Mouse (Mus musculus) heart, embryonic 11.5 days (tissue): Measurements from ENCODE around the gene Chic1. TPM values are rescaled to one million over a fixed set of nuclear protein-coding genes. Genes with fewer than 3 reads are reported as not detected.

Experiments used
- ATAC-seq: fragments of 200-750 bp; cut with Nextera tagmentation; replicated peaks from 2 replicates; pipeline ENCODE4 v1.8.0; 2017; ENCODE audit warnings: moderate library complexity; ENCODE audit not compliant: insufficient number of reproducible peaks, low FRiP score, low TSS enrichment
- H3K27ac ChIP-seq: fragments of 300-500 bp; sonication (generic); 2 replicates; pipeline ENCODE4 v1.5.1; 2014; ENCODE audit warnings: mild to moderate bottlenecking, low read depth, low read length
- H3K27me3 ChIP-seq: fragments of 300-500 bp; sonication (generic); 2 replicates; pipeline ENCODE4 v1.6.1; 2014; ENCODE audit warnings: mild to moderate bottlenecking, low read length, mixed read lengths; ENCODE audit not compliant: control insufficient read depth, insufficient read depth
- H3K36me3 ChIP-seq: fragments of 300-500 bp; sonication (generic); 2 replicates; pipeline ENCODE4 v1.6.1; 2014; ENCODE audit warnings: mild to moderate bottlenecking, low read length, moderate library complexity, mixed read lengths; ENCODE audit not compliant: control insufficient read depth, insufficient read depth
- H3K4me1 ChIP-seq: fragments of 300-500 bp; sonication (generic); 2 replicates; pipeline ENCODE4 v1.6.1; 2014; ENCODE audit warnings: low read length; ENCODE audit not compliant: control insufficient read depth, insufficient read depth
- H3K4me2 ChIP-seq: fragments of 300-500 bp; sonication (generic); 2 replicates; pipeline ENCODE4 v1.6.1; 2014; ENCODE audit warnings: mild to moderate bottlenecking, moderate library complexity
- H3K4me3 ChIP-seq: fragments of 300-500 bp; sonication (generic); 2 replicates; pipeline ENCODE4 v1.5.1; 2014; ENCODE audit warnings: low read depth, low read length
- H3K9ac ChIP-seq: fragments of 300-500 bp; sonication (generic); 2 replicates; pipeline ENCODE4 v1.6.1; 2014; ENCODE audit warnings: mild to moderate bottlenecking, low read depth, low read length, moderate library complexity
- H3K9me3 ChIP-seq: fragments of 300-500 bp; sonication (generic); replicated peaks from 2 replicates; pipeline ENCODE4 v1.6.1; 2016; ENCODE audit warnings: low read length; ENCODE audit not compliant: control insufficient read depth
- WGBS: fragments of 180-500 bp; shearing (Covaris S2); extraction: QIAGEN DNeasy Blood & Tissue Kit; methylation state at CpG from one replicate; pipeline ENCODE4 v1.1.7; 2014; ENCODE audit not compliant: insufficient replicate concordance; 5-methylcytosine and 5-hydroxymethylcytosine counted together
- polyA plus RNA-seq: library from polyadenylated mRNA; unstranded; fragments of >200 nt; fragmentation: Nextera tagmentation; extraction: Ambion mirVana; gene quantifications from 2 replicates; pipeline ENCODE4 v1.2.1, GENCODE M21; 2014

The Chic1 gene
- polyA plus RNA-seq, 1 experiment from 2014 or later, result 3.9 TPM

DNA sequence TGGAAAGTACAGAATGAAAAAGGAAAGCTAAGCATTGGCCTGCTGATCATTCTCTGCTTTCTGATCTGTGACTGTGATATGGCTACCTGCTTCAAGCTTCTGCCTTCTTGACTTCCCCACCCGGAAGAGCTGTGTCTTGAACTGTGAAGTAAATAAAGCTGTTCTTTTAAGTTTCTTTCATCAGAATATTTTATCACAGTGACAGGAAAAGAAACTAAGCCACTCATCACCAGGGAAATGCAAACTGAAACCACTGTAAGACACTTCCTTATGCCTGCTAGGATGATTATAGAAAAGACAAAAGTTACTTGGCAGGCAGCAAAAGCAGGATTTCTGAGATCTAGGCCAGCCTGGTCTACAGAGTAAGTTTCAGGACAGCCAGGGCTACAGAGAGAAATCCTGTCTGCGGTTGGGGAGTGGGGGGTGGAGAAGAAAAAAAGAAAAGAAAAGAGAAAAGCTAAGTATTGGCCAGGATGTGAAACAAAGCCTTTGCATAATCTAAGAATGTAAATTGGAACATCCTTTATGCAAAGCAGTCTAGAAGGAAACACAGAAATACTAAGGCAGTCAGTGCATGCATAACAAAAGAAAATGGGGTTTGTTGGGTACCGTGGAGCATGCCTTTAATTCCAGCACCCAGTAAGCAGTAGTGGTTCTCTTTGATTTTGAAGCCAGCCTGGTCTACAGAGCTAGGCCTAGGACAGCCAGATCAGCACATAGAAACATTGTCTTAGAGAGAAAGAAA is 14.7 kb upstream of the Chic1 start:
- H3K4me3 ChIP-seq, result no peak overlapping the region
- no peak overlapping the region for H3K27ac ChIP-seq
- no peaks in the 10 kb centered on the region for H3K9me3 ChIP-seq
- no peak for ATAC-seq
- no peaks in the 10 kb centered on the region for H3K4me1 ChIP-seq
- H3K4me2 ChIP-seq, result no peak overlapping the region
- WGBS, result 56% methylated on average over 3 of the region's 3 CpGs
- no peak overlapping the region for H3K9ac ChIP-seq
- H3K36me3 ChIP-seq, result no peaks in the 10 kb centered on the region
- H3K27me3 ChIP-seq, result no peaks in the 10 kb centered on the region; the same call in 1 of the 2 replicates

DNA sequence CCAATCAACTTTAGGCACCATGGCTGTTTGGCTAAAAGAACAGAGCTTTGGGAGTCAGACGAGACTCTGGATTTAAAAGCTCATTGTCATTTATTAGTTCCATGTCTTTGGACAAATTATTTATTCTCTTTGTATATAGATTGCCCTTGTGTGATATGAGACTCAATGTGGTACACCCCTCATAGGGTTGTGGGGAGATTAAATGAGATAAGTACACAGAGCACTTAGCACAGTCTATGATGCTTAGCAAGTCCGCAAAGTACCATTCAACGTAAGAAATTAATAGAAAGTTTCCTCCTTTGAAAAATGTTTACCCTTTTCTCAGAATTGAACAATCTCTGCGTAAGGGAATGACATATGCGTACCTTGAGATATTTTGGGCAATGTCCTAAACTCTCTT is 492 bp upstream of the Chic1 start:
- peaks cover 26% of the 10 kb centered on the region for H3K27me3 ChIP-seq

DNA sequence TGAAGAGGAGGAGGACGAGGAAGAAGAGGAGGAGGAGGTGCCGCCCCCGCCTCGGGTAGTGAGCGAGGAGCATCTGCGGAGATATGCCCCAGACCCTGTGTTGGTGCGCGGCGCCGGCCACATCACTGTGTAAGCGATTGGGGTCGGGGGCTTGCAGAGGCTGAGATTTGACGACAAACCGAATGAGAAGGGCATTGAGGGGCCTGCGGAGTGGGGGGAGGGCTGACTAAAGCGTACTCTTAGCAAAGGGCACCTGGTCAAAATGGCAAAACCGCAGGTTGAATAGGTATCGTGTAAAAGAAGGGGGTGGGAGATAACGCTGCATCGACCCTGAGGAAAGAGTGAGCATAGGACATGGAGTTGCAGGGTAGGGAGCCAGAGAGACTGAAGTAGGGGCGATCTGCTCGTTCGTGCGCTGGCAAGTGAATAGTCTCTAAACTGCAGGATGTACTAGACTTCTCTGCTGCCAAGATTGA is 523 bp downstream of the Chic1 start:
- no peak overlapping the region for H3K27ac ChIP-seq
- H3K27me3 ChIP-seq, result peaks cover 23% of the 10 kb centered on the region
- H3K9ac ChIP-seq, result peak overlapping the region; percentile 70
- ATAC-seq, result no peak
- no peaks in the 10 kb centered on the region for H3K36me3 ChIP-seq
- no peaks in the 10 kb centered on the region for H3K4me1 ChIP-seq
- 11% methylated on average over 24 of the region's 24 CpGs for WGBS
- no peaks in the 10 kb centered on the region for H3K9me3 ChIP-seq
- H3K4me2 ChIP-seq, result peak overlapping the region; percentile 64
- H3K4me3 ChIP-seq, result peak overlapping the region; percentile 59

More for the DNA sequence above, 492 bp upstream of the Chic1 start:
- Histone ChIP-seq H3K4me1 (no peaks in the 10 kb centered on the region), H3K9me3 (no peaks in the 10 kb centered on the region), H3K4me2 (peak overlapping the region; percentile 64), H3K9ac (no peak overlapping the region), H3K27ac (no peak overlapping the region), H3K4me3 (peak overlapping the region; percentile 59), H3K36me3 (no peaks in the 10 kb centered on the region)
- ATAC-seq, result no peak
- whole genome bisulfite sequencing, result 49% methylated on average over 5 of the region's 5 CpGs

DNA sequence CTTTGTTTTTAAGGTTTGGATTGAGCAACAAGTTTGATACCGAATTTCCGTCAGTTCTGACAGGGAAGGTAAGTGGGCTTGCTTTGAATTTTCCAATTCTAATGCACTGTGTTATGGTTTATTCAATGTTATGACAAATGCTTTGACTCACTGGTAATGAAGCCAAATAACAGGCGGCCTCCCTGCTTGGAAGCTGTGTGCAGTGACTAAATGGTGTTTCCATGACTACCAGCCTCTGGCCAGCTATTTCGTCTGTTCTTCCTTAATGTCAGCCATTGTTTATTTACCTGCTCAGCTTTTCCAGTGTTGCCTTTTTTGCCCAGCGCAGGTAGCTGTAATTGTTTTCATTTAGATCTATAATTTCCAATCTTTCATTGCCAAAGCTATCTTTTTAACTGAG is 9.9 kb downstream of the Chic1 start:
- no peak overlapping the region for H3K27ac ChIP-seq
- no peak overlapping the region for H3K9ac ChIP-seq
- 65% methylated on average over 5 of the region's 5 CpGs for WGBS
- no peak overlapping the region for H3K4me3 ChIP-seq
- no peak overlapping the region for H3K4me2 ChIP-seq
- H3K27me3 ChIP-seq, result peaks cover 2% of the 10 kb centered on the region; the same call in 1 of the 2 replicates
- H3K36me3 ChIP-seq, result no peaks in the 10 kb centered on the region
- H3K9me3 ChIP-seq, result no peaks in the 10 kb centered on the region
- no peaks in the 10 kb centered on the region for H3K4me1 ChIP-seq
- ATAC-seq, result no peak

DNA sequence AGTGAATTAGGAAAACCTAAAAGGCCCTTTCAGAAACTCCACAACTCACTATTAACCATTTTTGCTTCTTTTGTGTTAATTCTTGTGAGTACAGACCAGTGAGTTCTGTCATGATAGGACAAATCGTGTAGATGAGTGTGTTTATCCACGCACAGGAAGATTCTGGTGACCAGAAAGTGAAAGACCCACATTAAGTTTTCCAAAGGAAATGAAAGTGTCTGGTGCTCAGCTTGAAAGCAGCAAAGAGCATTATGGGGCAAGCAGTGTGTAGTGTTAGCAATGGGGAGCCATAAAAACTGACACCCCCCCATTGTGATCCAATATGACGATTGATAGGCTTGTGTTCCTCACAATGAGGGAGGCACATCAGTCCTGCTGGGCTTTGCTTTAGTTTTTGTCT is 12.4 kb downstream of the Chic1 start:
- peaks cover 2% of the 10 kb centered on the region; the same call in 1 of the 2 replicates for H3K27me3 ChIP-seq
- no peaks in the 10 kb centered on the region for H3K9me3 ChIP-seq
- no peak overlapping the region for H3K27ac ChIP-seq
- no peaks in the 10 kb centered on the region for H3K4me1 ChIP-seq
- H3K4me3 ChIP-seq, result no peak overlapping the region
- no peaks in the 10 kb centered on the region for H3K36me3 ChIP-seq
- H3K4me2 ChIP-seq, result no peak overlapping the region
- 77% methylated on average over 3 of the region's 3 CpGs for WGBS
- H3K9ac ChIP-seq, result no peak overlapping the region
- no peak for ATAC-seq

DNA sequence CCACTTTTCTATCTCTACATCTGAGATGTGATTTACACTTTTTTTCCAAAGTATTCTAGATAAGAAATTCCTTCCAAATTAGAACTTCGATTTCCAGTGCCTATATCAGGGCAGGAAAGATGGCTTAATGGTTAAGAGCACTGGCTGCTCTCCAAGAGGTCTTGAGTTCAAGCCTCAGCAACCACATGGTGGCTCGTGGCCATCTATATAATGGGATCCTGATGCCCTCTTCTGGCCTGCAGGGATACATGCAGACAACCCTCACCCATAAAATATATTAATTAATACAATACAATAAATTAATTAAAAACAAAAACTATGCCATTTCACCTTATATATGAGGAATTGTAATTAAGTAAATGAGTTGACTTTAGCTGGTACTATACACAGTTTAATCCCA is 14.9 kb downstream of the Chic1 start:
- Histone ChIP-seq H3K4me1 (no peaks in the 10 kb centered on the region), H3K27ac (no peak overlapping the region), H3K36me3 (no peaks in the 10 kb centered on the region), H3K27me3 (peaks cover 4% of the 10 kb centered on the region; the same call in 1 of the 2 replicates), H3K4me2 (no peak overlapping the region), H3K4me3 (no peak overlapping the region), H3K9ac (no peak overlapping the region), H3K9me3 (no peaks in the 10 kb centered on the region)
- WGBS, result 65% methylated on average over 2 of the region's 2 CpGs
- no peak for ATAC-seq

DNA sequence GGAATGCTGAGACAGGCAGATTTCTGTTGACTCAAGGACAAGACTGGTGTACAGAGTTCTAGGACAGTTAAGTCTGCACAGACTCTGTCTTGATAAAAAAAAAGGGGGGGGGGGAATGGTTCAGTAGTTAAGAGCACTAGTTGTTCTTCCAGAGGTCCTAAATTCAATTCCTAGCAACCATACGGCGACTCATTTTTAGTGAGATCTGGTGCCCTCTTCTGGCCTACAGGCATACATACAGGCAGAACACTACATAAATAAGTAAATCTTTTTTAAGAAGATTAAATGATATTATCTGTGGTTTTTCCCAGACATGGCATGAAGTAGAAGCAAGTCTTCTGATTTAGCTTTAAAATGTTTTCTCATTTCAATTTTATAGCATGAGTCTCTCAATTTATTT is 15.4 kb downstream of the Chic1 start:
- H3K9ac ChIP-seq, result no peak overlapping the region
- H3K27ac ChIP-seq, result no peak overlapping the region
- WGBS, result 60% methylated on average over 2 of the region's 2 CpGs
- no peak for ATAC-seq
- no peaks in the 10 kb centered on the region for H3K9me3 ChIP-seq
- 0 out of 2 replicates have a peak, but pooled peaks cover 3% of the 10 kb centered on the region for H3K27me3 ChIP-seq
- H3K4me3 ChIP-seq, result no peak overlapping the region
- H3K36me3 ChIP-seq, result no peaks in the 10 kb centered on the region
- no peak overlapping the region for H3K4me2 ChIP-seq
- no peaks in the 10 kb centered on the region for H3K4me1 ChIP-seq

DNA sequence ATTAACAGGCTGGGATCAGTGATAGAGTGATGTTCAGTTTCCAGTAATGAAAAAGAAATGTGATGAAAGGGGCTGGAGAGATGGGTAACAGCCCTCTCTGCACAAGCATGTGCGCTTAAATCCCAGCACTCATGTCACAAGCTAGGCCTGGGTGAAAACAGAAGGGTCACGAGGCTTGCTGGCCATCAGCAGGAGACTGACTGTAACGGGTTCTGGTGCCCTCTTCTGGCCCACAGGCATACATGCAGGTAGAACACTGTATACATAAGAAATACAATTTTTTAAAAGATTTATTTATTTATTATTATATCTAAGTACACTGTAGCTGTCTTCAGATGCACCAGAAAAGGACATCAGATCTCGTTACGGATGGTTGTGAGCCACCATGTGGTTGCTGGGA is 18.0 kb downstream of the Chic1 start:
- Histone ChIP-seq H3K36me3 (no peaks in the 10 kb centered on the region), H3K4me3 (no peak overlapping the region), H3K9me3 (no peaks in the 10 kb centered on the region), H3K27me3 (0 out of 2 replicates have a peak, but pooled peaks cover 3% of the 10 kb centered on the region), H3K4me2 (no peak overlapping the region), H3K4me1 (no peaks in the 10 kb centered on the region), H3K9ac (no peak overlapping the region), H3K27ac (no peak overlapping the region)
- WGBS, result 62% methylated on average over 5 of the region's 5 CpGs
- ATAC-seq, result no peak

DNA sequence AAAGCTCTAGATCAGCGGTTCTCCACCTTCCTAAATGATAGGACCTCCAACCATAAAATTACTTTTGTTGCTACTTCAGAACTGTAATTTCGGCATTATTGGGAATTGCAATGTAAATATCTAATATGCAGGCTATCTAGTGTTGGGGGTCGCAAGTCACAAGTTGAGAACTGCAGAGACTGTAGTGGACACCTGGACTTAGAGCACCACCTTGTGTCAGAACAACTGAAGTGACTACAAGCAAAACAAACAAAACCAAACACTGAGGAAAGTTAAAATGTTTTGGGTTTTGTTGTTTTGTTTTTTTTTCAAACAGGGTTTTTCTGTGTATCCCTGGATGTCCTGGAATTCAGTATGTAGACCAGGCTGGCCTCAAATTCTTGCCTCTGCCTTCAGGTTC is 28.3 kb downstream of the Chic1 start:
- H3K4me3 ChIP-seq, result no peak overlapping the region

More for the DNA sequence above, 28.3 kb downstream of the Chic1 start:
- Histone ChIP-seq H3K27me3 (peaks cover 15% of the 10 kb centered on the region), H3K9ac (no peak overlapping the region), H3K4me2 (no peak overlapping the region), H3K9me3 (no peaks in the 10 kb centered on the region), H3K27ac (no peak overlapping the region), H3K36me3 (no peaks in the 10 kb centered on the region), H3K4me1 (no peaks in the 10 kb centered on the region)
- WGBS, result 74% methylated on average over 3 of the region's 3 CpGs
- ATAC-seq, result no peak
